Mouse (Mus musculus) bone marrow macrophage, adult 2 months (primary cell): ENCODE data around the gene Iqsec1.

Source experiments
- CTCF ChIP-seq: IDR thresholded peaks from 2 replicates; pipeline ENCODE4 v1.5.1; 2012; ENCODE audit warnings: low read depth, mild to moderate bottlenecking, low read length, moderate library complexity
- POLR2A ChIP-seq: IDR thresholded peaks from 2 replicates; pipeline ENCODE4 v1.6.1; 2012; ENCODE audit warnings: mild to moderate bottlenecking, low read depth, low read length, borderline replicate concordance

DNA sequence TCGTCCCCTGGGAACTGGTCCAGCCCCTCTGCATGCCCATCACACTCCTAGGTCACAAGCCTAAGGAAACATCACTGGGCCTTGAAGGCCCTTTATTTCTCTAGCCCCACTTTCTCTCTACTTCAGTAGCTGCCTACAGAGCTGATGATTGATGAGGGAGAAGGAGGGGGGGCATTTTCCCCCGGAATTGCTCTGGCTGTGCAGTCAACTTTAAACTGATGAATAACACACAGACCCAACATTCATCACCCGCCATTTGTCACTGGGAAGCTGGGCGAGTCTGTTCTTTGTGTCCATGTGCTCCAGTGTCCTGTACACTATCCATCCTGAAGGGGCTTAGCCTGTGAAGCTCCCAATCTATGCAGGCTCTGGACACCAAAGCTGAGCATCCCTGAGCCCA is 165.2 kb downstream of the Iqsec1 start:
- TF ChIP-seq POLR2A: no peak
- no peak for TF ChIP-seq CTCF
